Mouse (Mus musculus) forebrain, embryonic 10.5 days (tissue): Measurements from ENCODE around the gene Traf7. TPM values are rescaled to one million over a fixed set of nuclear protein-coding genes. Genes with fewer than 3 reads are reported as not detected.

Source experiments
- DNase-seq: peaks from one replicate; pipeline ENCODE4 v3.0.0-alpha.2; 2017; ENCODE audit warnings: low spot score; ENCODE audit errors: extremely low spot score
- H3K27ac ChIP-seq: fragments of 300-500 bp; sonication (generic); 2 replicates; pipeline ENCODE4 v1.5.1; 2016; ENCODE audit warnings: mild to moderate bottlenecking
- H3K27me3 ChIP-seq: fragments of 300-500 bp; sonication (generic); 2 replicates; pipeline ENCODE4 v1.6.1; 2016; ENCODE audit warnings: mild to moderate bottlenecking; ENCODE audit not compliant: poor library complexity, severe bottlenecking
- H3K36me3 ChIP-seq: fragments of 300-500 bp; sonication (generic); replicated peaks from 2 replicates; pipeline ENCODE4 v1.6.1; 2016; ENCODE audit warnings: mild to moderate bottlenecking, moderate library complexity
- H3K4me1 ChIP-seq: fragments of 300-500 bp; sonication (generic); 2 replicates; pipeline ENCODE4 v1.6.1; 2016
- H3K4me3 ChIP-seq: fragments of 300-500 bp; sonication (generic); 2 replicates; pipeline ENCODE4 v1.5.1; 2016; ENCODE audit warnings: mild to moderate bottlenecking, moderate library complexity
- H3K9me3 ChIP-seq: fragments of 300-500 bp; sonication (generic); 2 replicates; pipeline ENCODE4 v1.6.1; 2016; ENCODE audit warnings: mild to moderate bottlenecking, moderate library complexity
- WGBS: fragments of 180-500 bp; shearing (Covaris S2); methylation state at CpG from one replicate; pipeline ENCODE4 v1.1.7; 2016; 5-methylcytosine and 5-hydroxymethylcytosine counted together
- polyA plus RNA-seq: library from polyadenylated mRNA; unstranded; fragments of >200 nt; fragmentation: Nextera tagmentation; extraction: Ambion mirVana; gene quantifications from 2 replicates; pipeline ENCODE4 v1.2.1, GENCODE M21; 2016

The Traf7 gene
- polyA plus RNA-seq, 1 experiment from 2014 or later, result 128 TPM

DNA sequence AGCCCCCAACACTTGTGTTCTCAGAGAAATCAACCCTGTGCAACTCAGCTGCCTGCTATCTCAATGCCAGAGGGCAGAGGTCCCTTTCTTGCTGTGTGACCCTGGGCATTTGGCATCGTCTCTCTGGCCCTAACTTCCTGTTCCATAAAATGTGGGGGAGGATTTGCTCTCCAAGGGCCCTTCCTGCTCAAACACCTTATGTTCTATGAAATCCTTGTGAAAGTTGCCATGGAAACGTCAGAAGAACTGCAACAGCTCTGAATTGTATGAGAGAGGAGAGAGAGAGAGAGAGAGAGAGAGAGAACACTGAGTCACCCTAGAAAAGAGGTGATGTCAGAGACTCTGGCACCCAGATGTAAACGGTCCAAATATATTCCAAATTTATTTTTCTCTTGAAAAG lies 9.8 kb upstream of the Traf7 start:
- peak overlapping the region; percentile 60; the same call in 1 of the 2 replicates for H3K27ac ChIP-seq
- no peaks in the 10 kb centered on the region for H3K36me3 ChIP-seq
- peaks cover 23% of the 10 kb centered on the region for H3K4me1 ChIP-seq
- 55% methylated on average over 3 of the region's 3 CpGs for WGBS
- DNase-seq, result no peak
- H3K4me3 ChIP-seq, result no peak overlapping the region
- no peaks in the 10 kb centered on the region for H3K9me3 ChIP-seq
- no peaks in the 10 kb centered on the region for H3K27me3 ChIP-seq

DNA sequence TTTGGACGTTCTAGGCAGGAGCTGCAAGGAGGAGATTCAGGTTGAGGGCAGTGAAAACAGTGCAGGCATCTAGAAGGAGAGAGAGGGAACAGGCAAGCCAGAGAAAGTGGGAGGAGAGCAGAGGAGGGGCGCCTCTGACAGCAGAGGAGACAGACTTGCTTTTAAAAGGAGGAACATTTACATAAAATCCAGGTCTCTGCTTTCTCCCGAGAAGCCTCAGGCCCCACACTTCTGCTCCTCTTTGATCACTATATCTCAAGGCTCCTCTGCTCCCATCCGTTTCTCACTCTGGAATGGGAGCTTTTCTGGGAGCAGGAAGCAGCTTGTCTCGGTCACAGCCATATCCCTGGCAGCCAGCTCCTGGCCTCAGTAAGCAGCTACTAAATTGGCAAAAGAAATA lies 7.6 kb upstream of the Traf7 start:
- Histone ChIP-seq H3K27ac (no peak overlapping the region), H3K4me3 (no peak overlapping the region), H3K9me3 (no peaks in the 10 kb centered on the region), H3K4me1 (peaks cover 46% of the 10 kb centered on the region), H3K36me3 (peaks cover 14% of the 10 kb centered on the region), H3K27me3 (no peaks in the 10 kb centered on the region)
- DNase-seq, result no peak
- WGBS, result 69% methylated on average over 5 of the region's 5 CpGs

DNA sequence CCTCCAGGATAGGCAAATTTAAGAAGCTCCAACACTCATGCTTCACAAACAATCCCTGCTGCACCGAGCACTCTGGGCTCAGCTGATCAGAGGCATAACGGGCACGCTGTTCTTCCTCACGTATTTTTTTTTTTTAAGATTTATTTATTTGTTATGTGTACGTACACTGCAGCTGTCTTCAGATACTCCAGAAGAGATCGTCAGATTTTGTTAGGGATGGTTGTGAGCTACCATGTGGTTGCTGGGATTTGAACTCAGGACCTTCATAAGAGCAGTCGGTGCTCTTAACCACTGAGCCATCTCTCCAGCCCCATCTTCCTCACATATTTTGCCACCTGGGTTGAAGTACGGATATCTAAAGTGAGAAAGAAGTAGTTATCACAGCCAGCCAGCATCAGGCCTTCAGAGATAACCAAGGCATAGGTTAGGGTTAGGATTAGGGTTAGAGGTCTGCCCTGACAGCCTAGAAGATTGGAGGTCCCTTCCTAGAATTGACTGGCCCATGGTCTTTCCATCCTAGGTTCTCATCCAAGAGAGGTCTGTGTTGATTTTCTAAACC lies 6.5 kb upstream of the Traf7 start, which contains the start of gene Rab26:
Gene Rab26, minus strand, starts transcription at position 51 of the 559 bp plus-strand sequence.
- Histone ChIP-seq H3K36me3 (peaks cover 24% of the 10 kb centered on the region), H3K27ac (peak within 1 kb of the TSS; percentile 80), H3K9me3 (no peaks in the 10 kb centered on the region), H3K27me3 (no peaks in the 10 kb centered on the region), H3K4me3 (peak within 1 kb of the TSS; percentile 55), H3K4me1 (peaks cover 56% of the 10 kb centered on the region)
- WGBS, result 93% methylated on average over 8 of the region's 8 CpGs
- no peak for DNase-seq

DNA sequence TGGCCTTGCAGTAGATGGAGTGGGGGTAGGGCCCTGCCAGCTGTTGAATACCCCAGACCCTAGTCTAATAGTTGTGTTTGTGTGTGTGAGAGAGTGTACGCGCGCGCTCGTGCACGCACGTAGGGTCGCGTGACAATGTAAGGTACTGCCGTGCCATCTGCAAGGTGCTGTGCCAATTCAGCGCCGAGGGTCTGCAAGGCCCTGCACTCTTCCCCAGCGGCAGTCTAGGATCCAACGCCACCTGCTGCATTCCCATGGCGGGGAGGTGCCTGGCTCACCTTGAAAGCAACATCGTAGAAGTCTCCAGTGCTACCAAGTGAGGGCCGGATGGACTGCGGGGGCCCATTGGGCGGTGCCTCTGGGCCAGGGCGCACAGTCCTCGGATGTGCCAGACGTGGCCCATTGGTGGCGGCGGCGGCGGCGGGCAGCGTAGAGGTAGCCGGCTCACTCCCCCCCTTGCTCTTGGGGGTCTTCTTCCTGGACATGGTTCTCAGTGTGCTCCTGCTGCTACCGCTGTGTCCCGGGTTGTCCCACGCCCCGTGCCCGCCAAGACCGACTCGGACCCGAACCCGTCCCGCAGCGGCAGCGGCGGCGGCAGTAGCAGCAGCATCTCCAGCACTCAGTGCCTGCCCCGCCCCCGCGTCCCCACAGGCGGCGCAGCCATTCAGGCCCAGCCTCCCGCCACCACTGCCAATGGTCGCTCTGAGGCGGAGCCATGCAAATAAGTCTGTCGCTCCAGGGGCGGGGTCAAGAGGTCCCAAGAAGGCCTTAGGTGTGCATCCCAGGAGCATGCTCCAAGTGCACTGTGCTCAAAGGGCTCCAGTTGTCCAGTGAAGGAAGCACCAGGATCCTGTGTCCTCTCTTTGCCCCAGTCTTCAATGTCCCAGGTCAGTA lies 5.6 kb upstream of the Traf7 start:
- Histone ChIP-seq H3K36me3 (peaks cover 31% of the 10 kb centered on the region), H3K27me3 (no peaks in the 10 kb centered on the region), H3K4me3 (peak overlapping the region; percentile 55), H3K4me1 (peaks cover 62% of the 10 kb centered on the region), H3K9me3 (no peaks in the 10 kb centered on the region), H3K27ac (peak overlapping the region; percentile 80)
- WGBS, result 5% methylated on average over 53 of the region's 53 CpGs
- peak; percentile 86 for DNase-seq

DNA sequence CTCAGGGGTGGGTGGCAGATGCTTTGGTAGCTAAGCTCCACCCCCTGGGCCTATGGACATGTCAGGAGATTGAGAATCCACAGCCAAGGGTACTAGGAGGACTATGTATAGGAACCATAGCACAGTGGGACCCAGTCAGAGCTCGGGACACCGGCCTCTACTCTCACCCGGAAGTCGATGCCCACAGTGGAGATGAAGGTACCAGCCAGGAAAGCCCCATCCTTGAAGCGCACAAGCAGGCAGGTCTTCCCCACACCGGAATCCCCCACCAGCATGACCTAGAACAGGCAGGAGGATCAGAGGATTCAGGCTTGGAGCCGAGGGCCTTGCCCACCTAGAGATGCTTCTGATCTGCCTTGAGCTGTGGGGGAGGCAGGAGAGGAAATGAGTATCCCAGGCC lies 4.3 kb upstream of the Traf7 start:
- 85% methylated on average over 7 of the region's 7 CpGs for WGBS
- DNase-seq, result no peak
- no peaks in the 10 kb centered on the region for H3K9me3 ChIP-seq
- H3K4me1 ChIP-seq, result peaks cover 53% of the 10 kb centered on the region
- H3K4me3 ChIP-seq, result peak overlapping the region; percentile 55; the same call in 1 of the 2 replicates
- H3K27me3 ChIP-seq, result no peaks in the 10 kb centered on the region
- peaks cover 31% of the 10 kb centered on the region for H3K36me3 ChIP-seq
- no peak overlapping the region for H3K27ac ChIP-seq

DNA sequence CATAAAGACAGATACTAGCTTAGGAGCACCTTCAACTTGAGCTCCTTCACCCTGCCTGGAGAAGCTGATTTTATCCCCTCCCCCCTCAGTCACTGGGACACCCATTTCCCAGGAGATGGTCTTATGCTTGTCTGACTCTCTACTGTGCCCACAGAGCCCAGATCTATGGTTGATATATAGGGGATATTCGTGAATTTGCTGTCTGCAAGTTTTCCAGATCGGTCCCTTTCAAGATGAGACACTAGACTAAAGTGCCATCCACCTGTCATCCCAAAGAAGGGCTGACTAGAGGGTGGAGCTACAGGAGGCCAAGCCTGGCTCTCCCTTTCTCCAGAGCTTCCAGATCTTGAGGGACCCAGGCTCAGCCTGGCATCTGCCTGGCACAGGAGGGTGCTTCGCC lies 3.3 kb upstream of the Traf7 start:
- H3K9me3 ChIP-seq, result no peaks in the 10 kb centered on the region
- H3K4me3 ChIP-seq, result peak overlapping the region; percentile 19; the same call in 1 of the 2 replicates
- peaks cover 31% of the 10 kb centered on the region for H3K36me3 ChIP-seq
- WGBS, result 70% methylated on average over 3 of the region's 3 CpGs
- DNase-seq, result no peak
- peaks cover 63% of the 10 kb centered on the region for H3K4me1 ChIP-seq
- no peaks in the 10 kb centered on the region for H3K27me3 ChIP-seq
- H3K27ac ChIP-seq, result no peak overlapping the region

DNA sequence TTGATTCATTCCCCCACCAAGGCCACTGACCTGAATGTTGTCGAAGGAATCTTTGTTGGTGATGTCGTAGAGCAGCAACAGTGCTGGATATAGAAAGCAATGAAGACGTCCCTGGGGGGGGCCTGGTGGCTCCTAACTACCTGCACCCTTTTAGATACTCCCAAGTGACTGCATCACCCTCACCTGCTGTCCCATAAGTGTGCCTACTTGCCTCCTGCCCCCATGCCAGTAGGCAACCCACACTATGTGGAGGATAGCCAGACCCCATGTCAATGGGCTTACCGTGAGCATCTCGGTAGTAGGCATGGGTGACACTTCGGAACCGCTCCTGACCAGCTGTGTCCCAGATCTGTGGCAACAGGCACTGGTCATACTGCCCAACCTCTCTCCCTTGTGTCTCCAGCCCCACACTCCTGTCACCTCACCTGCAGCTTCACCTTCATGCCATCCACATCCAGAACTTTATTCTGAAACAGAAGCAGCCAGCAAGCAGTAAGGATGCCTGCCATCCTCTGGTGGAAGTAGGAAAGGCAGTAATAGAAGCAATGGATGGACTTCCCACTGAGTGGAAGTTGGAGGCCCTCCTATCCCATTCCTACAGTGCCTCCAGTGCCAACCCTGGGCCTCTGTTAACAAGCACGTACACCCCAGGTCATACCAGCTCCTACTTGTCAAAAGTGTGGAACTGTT lies 2.8 kb upstream of the Traf7 start:
- H3K27me3 ChIP-seq, result no peaks in the 10 kb centered on the region
- peak overlapping the region; percentile 83 for H3K4me3 ChIP-seq
- H3K36me3 ChIP-seq, result peaks cover 33% of the 10 kb centered on the region
- H3K4me1 ChIP-seq, result peaks cover 68% of the 10 kb centered on the region
- DNase-seq, result no peak
- H3K9me3 ChIP-seq, result no peaks in the 10 kb centered on the region
- peak overlapping the region; percentile 92 for H3K27ac ChIP-seq
- 31% methylated on average over 8 of the region's 8 CpGs for WGBS

DNA sequence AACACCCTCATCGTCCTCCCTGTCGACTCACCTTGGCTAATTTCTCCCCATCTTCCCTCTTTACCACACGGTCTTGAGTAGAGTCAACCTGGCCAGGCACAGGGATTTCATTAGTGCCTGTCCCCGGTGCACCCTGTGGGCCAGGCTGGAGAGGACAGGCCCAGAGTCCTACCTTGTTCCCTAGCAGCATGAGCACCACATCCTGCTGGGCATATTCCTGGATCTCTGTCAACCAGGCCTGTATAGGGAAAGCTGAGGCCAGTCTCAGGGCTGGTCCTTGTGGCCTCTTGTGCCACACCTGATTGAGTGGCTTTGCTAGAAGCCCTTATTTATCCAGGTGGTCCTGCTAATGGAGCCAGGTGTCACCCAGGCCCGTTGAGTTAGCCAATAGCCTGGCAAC lies 2.1 kb upstream of the Traf7 start:
- Histone ChIP-seq H3K27me3 (no peaks in the 10 kb centered on the region), H3K9me3 (no peaks in the 10 kb centered on the region), H3K4me1 (peaks cover 73% of the 10 kb centered on the region), H3K4me3 (peak overlapping the region; percentile 83), H3K27ac (peak overlapping the region; percentile 92), H3K36me3 (peaks cover 39% of the 10 kb centered on the region)
- 23% methylated on average over 5 of the region's 5 CpGs for WGBS
- DNase-seq, result peak; percentile 20

DNA sequence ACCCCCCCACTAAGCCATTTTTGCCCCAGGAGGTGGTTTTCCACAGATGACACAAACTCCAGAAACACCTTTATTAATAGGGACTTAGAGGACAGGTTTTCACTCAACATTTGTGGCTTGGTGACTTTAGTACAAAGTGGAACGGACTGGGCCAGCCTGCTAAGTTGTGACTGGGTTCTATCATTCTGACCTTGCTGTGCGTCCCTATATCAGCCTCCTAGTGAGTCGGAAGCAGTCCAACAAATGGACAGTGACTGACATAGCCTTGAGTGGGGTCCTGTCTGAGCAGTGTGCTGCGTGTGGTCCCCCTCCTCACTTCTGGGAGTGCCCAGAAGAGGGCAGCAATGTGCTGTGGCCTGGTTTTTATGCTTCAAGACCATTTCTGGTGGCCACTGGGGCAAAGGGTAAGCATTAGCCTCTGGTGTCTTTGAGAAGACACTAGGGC lies 1.3 kb upstream of the Traf7 start:
- peaks cover 73% of the 10 kb centered on the region for H3K4me1 ChIP-seq
- no peaks in the 10 kb centered on the region for H3K9me3 ChIP-seq
- peak; percentile 77 for DNase-seq
- H3K36me3 ChIP-seq, result peaks cover 46% of the 10 kb centered on the region
- H3K27me3 ChIP-seq, result no peaks in the 10 kb centered on the region
- under 1% methylated on average over 4 of the region's 4 CpGs for WGBS
- H3K27ac ChIP-seq, result peak overlapping the region; percentile 92
- peak overlapping the region; percentile 83 for H3K4me3 ChIP-seq

DNA sequence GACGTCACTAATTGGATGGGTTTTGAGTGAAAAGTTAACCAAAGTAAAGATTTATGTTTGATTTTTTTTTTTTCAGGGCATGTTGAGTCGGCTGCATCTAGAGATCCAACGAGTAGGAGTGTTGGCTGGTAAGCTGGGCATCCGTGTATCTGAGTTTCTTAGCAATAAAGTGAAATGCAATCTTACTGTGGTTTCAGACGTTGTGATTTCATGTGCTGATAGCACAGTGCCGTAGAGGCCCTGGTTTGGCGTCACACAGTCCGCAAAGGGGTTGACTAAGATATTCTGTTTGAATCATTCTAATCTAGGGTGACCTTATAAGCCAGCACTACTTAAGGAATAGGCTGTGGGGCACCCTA lies 801 bp upstream of the Traf7 start:
- Histone ChIP-seq H3K4me1 (peaks cover 70% of the 10 kb centered on the region), H3K4me3 (peak overlapping the region; percentile 83), H3K36me3 (peaks cover 46% of the 10 kb centered on the region), H3K27me3 (no peaks in the 10 kb centered on the region), H3K9me3 (no peaks in the 10 kb centered on the region), H3K27ac (peak overlapping the region; percentile 92)
- DNase-seq, result no peak
- under 1% methylated on average over 8 of the region's 8 CpGs for WGBS

DNA sequence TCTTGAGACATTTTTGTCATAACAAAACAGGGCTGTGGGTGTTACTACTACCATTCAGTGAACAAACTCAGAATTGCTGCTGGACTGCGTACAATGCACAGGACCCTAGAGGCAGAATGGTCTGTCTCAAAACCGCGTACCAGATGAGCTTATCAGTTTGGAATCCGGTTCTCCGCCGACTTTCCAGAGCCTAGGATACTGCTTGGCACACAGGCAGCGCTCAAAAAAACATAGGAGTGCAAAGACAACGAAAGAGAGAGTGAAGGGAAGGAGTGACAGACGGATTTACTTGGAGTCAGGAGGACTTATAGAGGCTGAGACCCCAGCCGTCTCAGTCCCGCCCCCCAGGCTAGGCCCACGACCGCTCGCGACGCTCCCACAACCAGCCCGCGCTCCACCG lies 423 bp downstream of the Traf7 start:
- H3K4me1 ChIP-seq, result peaks cover 58% of the 10 kb centered on the region
- under 1% methylated on average over 19 of the region's 19 CpGs for WGBS
- H3K4me3 ChIP-seq, result peak overlapping the region; percentile 83
- H3K9me3 ChIP-seq, result no peaks in the 10 kb centered on the region
- peaks cover 56% of the 10 kb centered on the region for H3K36me3 ChIP-seq
- H3K27me3 ChIP-seq, result no peaks in the 10 kb centered on the region
- peak overlapping the region; percentile 92 for H3K27ac ChIP-seq
- DNase-seq, result no peak

DNA sequence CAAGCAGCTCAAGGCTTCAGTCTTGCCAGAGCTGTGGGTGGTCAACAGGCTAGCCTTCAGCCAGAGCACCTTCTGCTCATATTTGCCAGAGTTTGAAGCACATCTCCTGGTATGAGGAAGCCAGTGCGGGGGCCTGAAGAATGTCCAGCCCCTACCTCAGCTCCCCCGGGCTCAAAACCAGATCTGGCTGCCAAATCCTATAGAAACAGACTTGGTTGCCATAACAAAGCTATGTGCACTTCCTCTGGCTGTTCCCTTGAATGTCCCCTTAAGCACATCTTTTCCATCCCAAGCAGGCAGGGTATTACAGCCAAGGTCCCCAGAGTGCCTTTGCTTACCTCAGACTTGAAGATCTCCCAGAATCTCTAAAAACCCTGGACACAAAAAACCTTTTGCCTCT lies 3.0 kb downstream of the Traf7 start:
- no peak overlapping the region for H3K4me3 ChIP-seq
- DNase-seq, result no peak
- no peaks in the 10 kb centered on the region for H3K27me3 ChIP-seq
- peaks cover 59% of the 10 kb centered on the region for H3K36me3 ChIP-seq
- H3K9me3 ChIP-seq, result no peaks in the 10 kb centered on the region
- no peak overlapping the region for H3K27ac ChIP-seq
- peaks cover 32% of the 10 kb centered on the region for H3K4me1 ChIP-seq
- 92% methylated on average over 2 of the region's 2 CpGs for WGBS
